Comparison of ENCODE assay signal across 11 mouse cellular contexts in genomic region chr2:28067175-28067574, GRCm38 (mm10). TPM values are rescaled to one million over a fixed set of nuclear protein-coding genes. Genes with fewer than 3 reads are reported as not detected.
DNase-seq lines count a peak whose midpoint lies in the region; ATAC-seq and TF ChIP-seq lines count a peak whose summit lies in the region.
"Had no signal": no experiment of that assay in that cellular context is flagged by ENCODE, and none has a peak within 500 bp of the region (broad histone marks: within the 10 kb centered on the region; RNA-seq: fewer than 3 reads in every experiment).

No protein-coding gene starts in this region.

- H3K9me3 ChIP-seq in heart, embryonic 11.5 days (replicated peaks; ENCODE audit: control insufficient read depth, low read length), result no peaks in the 10 kb centered on the region
- no peaks in the 10 kb centered on the region for H3K9me3 ChIP-seq in liver, postnatal 0 days (ENCODE audit: low read length)

- 0 out of 2 replicates have a peak, but pooled peaks cover 2% of the 10 kb centered on the region for H3K4me1 ChIP-seq in heart, embryonic 11.5 days (ENCODE audit: control insufficient read depth, insufficient read depth, low read length)
- peaks cover 32% of the 10 kb centered on the region for H3K4me1 ChIP-seq in liver, postnatal 0 days (ENCODE audit: insufficient read depth)

- no peak overlapping the region for H3K27ac ChIP-seq in heart, embryonic 11.5 days (ENCODE audit: low read depth, low read length)
- peak overlapping the region; percentile 84; the same call in 1 of the 2 replicates for H3K27ac ChIP-seq in liver, postnatal 0 days (ENCODE audit: low read depth)

- no peak overlapping the region for H3K4me3 ChIP-seq in heart, embryonic 11.5 days (ENCODE audit: low read depth, low read length)
- H3K4me3 ChIP-seq in liver, postnatal 0 days (ENCODE audit: low read depth, low read length), result no peak overlapping the region

- intact Hi-C loops in heart, postnatal 10 days (cut with DNase I), result no loop called here

- peak; percentile 10 to 17 for DNase-seq in heart, postnatal 10 days
- peak; percentile 56 for DNase-seq in cerebellum, adult 9-11 months
- DNase-seq in layer of hippocampus, adult 8-10 months (ENCODE audit: low spot score in 2 of 2), result peak; percentile 59 to 72
- DNase-seq in liver, postnatal 0 days, result no peak
- DNase-seq in adrenal gland, adult (ENCODE audit: inconsistent age in 2 of 2, low spot score in 1 of 2), result no peak
- DNase-seq in ovary, postnatal 14 days (ENCODE audit: low spot score), result no peak
- DNase-seq in c-Kit-positive CD71-positive TER-119-positive erythroid progenitor cells, embryonic 14.5 days (ENCODE audit: low spot score), result no peak

- WGBS in heart, embryonic 11.5 days (ENCODE audit: insufficient replicate concordance), result 76% methylated on average over 6 of the region's 6 CpGs
- WGBS in liver, postnatal 0 days (ENCODE audit: insufficient replicate concordance), result 81% methylated on average over 6 of the region's 6 CpGs

- no peak for TF ChIP-seq CTCF in liver, postnatal 0 days (IDR thresholded peaks at IDR 0.05; ENCODE audit: low read depth)

- H3K27me3 ChIP-seq in heart, embryonic 11.5 days (ENCODE audit: control insufficient read depth, insufficient read depth, low read length), result no peaks in the 10 kb centered on the region
- H3K27me3 ChIP-seq in liver, postnatal 0 days (ENCODE audit: insufficient read depth, low read length), result no peaks in the 10 kb centered on the region

- no peak overlapping the region for H3K4me2 ChIP-seq in heart, embryonic 11.5 days
- no peak overlapping the region for H3K4me2 ChIP-seq in liver, postnatal 0 days (ENCODE audit: low read depth, low read length)

- no peak for ATAC-seq in heart, embryonic 11.5 days (replicated peaks; ENCODE audit: insufficient number of reproducible peaks, low FRiP score, low TSS enrichment)
- ATAC-seq in liver, postnatal 0 days, result no peak

- no peak overlapping the region for H3K9ac ChIP-seq in heart, embryonic 11.5 days (ENCODE audit: low read depth, low read length)
- H3K9ac ChIP-seq in liver, postnatal 0 days (replicated peaks), result no peak overlapping the region

- TF ChIP-seq EP300 in liver, postnatal 0 days (IDR thresholded peaks at IDR 0.05; ENCODE audit: low read depth), result no peak

- H3K36me3 ChIP-seq in heart, embryonic 11.5 days (ENCODE audit: control insufficient read depth, insufficient read depth, low read length), result no peaks in the 10 kb centered on the region
- 0 out of 2 replicates have a peak, but pooled peaks cover 2% of the 10 kb centered on the region for H3K36me3 ChIP-seq in liver, postnatal 0 days (replicated peaks; ENCODE audit: insufficient read depth, low read length)

RNA-seq across cellular contexts. Expression of gene Fcnb, which starts 17.5 kb away (rescaled TPM):
- not detected for total RNA-seq in heart, postnatal 10 days (2021)
- 0.19 TPM in 1 of 2 replicates, not detected in the other for polyA plus RNA-seq in heart, embryonic 11.5 days (2014; fragmentation: Nextera tagmentation; extraction: Ambion mirVana)
- total RNA-seq in layer of hippocampus, adult 8-10 months (2022), result not detected
- 56.1 and 57.0 TPM in 2 replicates for polyA plus RNA-seq in liver, postnatal 0 days (2015; fragmentation: Nextera tagmentation; extraction: Ambion mirVana)
- total RNA-seq: CH12.LX; gastrocnemius, postnatal 4 days; liver, adult 2 months had no signal
- polyA plus RNA-seq: liver, adult 2 months had no signal

Comparison
In these comparisons a context has a peak if more than half of its experiments do, and no peak if none do; other contexts are left out.
1. DNase-seq: peak in heart, postnatal 10 days (2 of 2), cerebellum, adult 9-11 months (single experiment) and layer of hippocampus, adult 8-10 months (2 of 2); none in liver, postnatal 0 days (single experiment), adrenal gland, adult (0 of 2), ovary, postnatal 14 days (single experiment) and c-Kit-positive CD71-positive TER-119-positive erythroid progenitor cells, embryonic 14.5 days (single experiment).